Mouse (Mus musculus) liver, adult 2 months (tissue): Measurements from ENCODE around the gene Wdr45.

Experiments used
- CTCF ChIP-seq: fragments of 200-500 bp; IDR thresholded peaks from 2 replicates; pipeline ENCODE4 v1.5.1; 2011; ENCODE audit warnings: low read depth, low read length, control low read depth
- POLR2A ChIP-seq: fragments of 200-500 bp; IDR thresholded peaks from 2 replicates; pipeline ENCODE4 v1.6.1; 2011; ENCODE audit warnings: low read length, control low read depth; ENCODE audit not compliant: insufficient read depth; ENCODE audit errors: extremely low read depth

DNA sequence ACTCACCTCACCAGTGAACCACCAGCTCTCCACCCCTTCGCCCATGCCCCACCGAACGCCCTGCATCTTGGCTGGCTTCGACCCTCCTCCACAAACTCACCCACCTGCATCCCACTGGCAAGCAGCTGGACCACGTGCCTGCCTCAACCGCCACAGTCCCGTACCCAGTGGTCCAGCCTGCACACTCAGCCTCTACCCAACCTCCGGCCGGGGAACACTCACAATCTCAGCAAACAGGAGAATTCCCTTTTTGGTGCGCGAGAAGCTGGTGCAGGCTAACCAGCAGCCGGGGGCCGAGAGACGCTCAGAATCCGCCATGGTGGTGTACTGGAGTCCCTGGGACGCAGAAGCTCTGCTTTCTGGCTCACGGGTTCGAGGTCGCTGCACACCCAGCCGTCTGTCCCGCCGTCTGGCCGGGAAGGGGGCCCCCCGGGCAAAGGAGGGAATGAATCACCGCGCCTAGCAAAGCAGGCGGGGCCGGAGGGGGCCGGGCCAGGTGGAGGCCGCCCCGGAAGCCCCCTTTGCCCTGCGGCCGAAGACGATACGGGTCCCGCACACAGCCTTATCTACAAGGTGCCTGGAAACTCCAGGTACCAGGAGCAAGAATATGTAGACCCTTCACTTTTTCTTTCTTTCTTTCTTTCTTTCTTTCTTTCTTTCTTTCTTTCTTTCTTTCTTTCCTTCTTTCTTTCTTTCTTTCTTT lies 43.1 kb upstream of the Wdr45 start, which contains the start of gene Plp2:
- TF ChIP-seq CTCF (no peak), POLR2A (no peak)
